Mouse (Mus musculus) kidney, adult 2 months (tissue): ENCODE data around the gene Jade1. TPM values are rescaled to one million over a fixed set of nuclear protein-coding genes. Genes with fewer than 3 reads are reported as not detected.

Experiments
- DNase-seq: peaks from one replicate; pipeline ENCODE4 v3.0.0; 2021
- H3K27ac ChIP-seq: fragments of 200-500 bp; 2 replicates; pipeline ENCODE4 v1.5.1; 2012; ENCODE audit warnings: low read depth, low read length, control low read depth, inconsistent platforms; ENCODE audit not compliant: insufficient read depth
- H3K27me3 ChIP-seq: fragments of 200-500 bp; replicated peaks from 2 replicates; pipeline ENCODE4 v1.6.1; 2012; ENCODE audit warnings: mild to moderate bottlenecking, moderate library complexity, low read length, inconsistent platforms; ENCODE audit not compliant: control insufficient read depth, insufficient read depth
- H3K36me3 ChIP-seq: fragments of 200-500 bp; 2 replicates; pipeline ENCODE4 v1.6.1; 2012; ENCODE audit warnings: mild to moderate bottlenecking, moderate library complexity, low read length, inconsistent platforms; ENCODE audit not compliant: control insufficient read depth, insufficient read depth
- H3K4me1 ChIP-seq: fragments of 200-500 bp; 2 replicates; pipeline ENCODE4 v1.6.1; 2011; ENCODE audit warnings: low read length; ENCODE audit not compliant: control insufficient read depth, insufficient read depth
- H3K4me3 ChIP-seq: fragments of 200-500 bp; 2 replicates; pipeline ENCODE4 v1.5.1; 2011; ENCODE audit warnings: mild to moderate bottlenecking, low read depth, low read length, control low read depth; ENCODE audit not compliant: insufficient read depth
- CTCF ChIP-seq: fragments of 200-500 bp; conservative IDR thresholded peaks from 2 replicates; pipeline ENCODE4 v1.5.1; 2011; ENCODE audit warnings: low read depth, mild to moderate bottlenecking, control low read depth, low read length, moderate library complexity, mixed read lengths; ENCODE audit not compliant: insufficient read depth, insufficient read length
- POLR2A ChIP-seq: fragments of 200-500 bp; IDR thresholded peaks from one replicate; pipeline ENCODE4 v1.6.1; 2011; ENCODE audit warnings: low read depth, low read length, control low read depth
- WGBS: fragments of 180-500 bp; shearing (Covaris S2); methylation state at CpG from one replicate; pipeline ENCODE4 v1.1.7; 2018; 5-methylcytosine and 5-hydroxymethylcytosine counted together
- polyA plus RNA-seq: library from polyadenylated mRNA; depleted of rRNA; stranded (reverse); fragments of >200 nt; gene quantifications from 2 replicates; pipeline ENCODE4 v1.2.3, GENCODE M21; 2012

The Jade1 gene
- polyA plus RNA-seq, 1 experiment, result 29.9 TPM

DNA sequence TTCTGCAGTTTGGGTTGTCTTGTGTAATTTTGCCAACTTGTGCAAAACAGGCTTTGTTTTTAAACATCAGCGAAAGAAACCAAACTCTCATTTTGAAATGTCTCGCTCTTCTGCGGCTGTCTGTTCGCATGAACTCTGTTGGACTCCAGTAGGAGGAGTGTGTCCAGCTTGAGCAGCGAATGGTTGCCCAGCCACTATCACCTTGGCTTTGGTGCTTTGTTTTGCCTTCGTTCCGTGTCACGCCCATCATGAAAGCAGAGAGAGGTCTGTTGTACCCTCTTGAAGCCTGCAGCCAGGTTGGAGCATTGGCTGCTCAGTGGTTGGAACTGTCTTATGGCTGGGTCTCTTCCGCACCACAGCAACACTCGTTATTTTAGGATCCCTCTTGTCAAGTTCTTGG, 43.7 kb downstream of the Jade1 start:
- TF ChIP-seq CTCF (no peak), POLR2A (no peak)
- WGBS, result 86% methylated on average over 10 of the region's 10 CpGs
- H3K36me3 ChIP-seq, result no peaks in the 10 kb centered on the region
- H3K4me3 ChIP-seq, result no peak overlapping the region
- peaks cover 12% of the 10 kb centered on the region; the same call in 1 of the 2 replicates for H3K4me1 ChIP-seq
- no peaks in the 10 kb centered on the region for H3K27me3 ChIP-seq
- DNase-seq, result no peak
- no peak overlapping the region for H3K27ac ChIP-seq

DNA sequence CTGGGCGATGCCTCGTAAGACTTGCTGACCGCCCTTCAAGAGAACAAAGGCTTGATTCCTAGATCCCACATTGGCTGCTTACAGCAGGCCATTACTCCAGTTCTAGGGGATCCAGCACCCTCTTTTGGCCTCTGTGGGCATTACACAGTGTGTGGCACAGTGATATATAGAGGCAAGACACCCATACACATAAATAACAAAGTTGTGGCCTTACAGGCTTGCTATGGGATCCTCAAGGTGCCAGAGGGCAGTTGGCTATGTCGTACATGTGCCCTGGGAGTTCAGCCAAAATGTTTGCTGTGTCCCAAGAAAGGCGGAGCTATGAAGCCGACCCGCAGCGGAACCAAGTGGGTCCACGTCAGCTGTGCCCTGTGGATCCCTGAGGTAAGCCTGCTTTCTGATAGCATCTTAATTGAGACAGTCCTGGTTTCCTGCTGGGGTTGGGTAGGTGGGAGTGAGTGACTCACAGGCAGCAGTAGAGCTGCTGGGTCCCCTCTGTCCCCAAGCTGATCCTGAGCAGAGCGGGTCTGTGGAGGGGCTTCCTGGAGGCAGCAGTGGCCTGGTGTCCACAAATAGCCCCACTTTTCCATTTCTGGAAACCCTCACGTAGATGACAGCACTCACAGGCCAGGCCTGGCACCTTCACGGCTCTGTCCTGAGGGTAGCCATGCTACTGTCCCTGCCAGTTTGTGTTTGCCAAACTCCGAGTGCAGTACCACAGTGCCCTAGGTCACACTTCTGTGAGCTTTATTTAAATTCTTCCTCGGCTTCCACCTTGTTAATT, 44.5 kb downstream of the Jade1 start:
- Histone ChIP-seq H3K27ac (no peak overlapping the region), H3K4me3 (no peak overlapping the region), H3K4me1 (peaks cover 5% of the 10 kb centered on the region; the same call in 1 of the 2 replicates), H3K27me3 (no peaks in the 10 kb centered on the region), H3K36me3 (peaks cover 3% of the 10 kb centered on the region; the same call in 1 of the 2 replicates)
- DNase-seq, result peak; percentile 80
- TF ChIP-seq CTCF (peak; percentile 79), POLR2A (no peak)
- 46% methylated on average over 14 of the region's 14 CpGs for WGBS

DNA sequence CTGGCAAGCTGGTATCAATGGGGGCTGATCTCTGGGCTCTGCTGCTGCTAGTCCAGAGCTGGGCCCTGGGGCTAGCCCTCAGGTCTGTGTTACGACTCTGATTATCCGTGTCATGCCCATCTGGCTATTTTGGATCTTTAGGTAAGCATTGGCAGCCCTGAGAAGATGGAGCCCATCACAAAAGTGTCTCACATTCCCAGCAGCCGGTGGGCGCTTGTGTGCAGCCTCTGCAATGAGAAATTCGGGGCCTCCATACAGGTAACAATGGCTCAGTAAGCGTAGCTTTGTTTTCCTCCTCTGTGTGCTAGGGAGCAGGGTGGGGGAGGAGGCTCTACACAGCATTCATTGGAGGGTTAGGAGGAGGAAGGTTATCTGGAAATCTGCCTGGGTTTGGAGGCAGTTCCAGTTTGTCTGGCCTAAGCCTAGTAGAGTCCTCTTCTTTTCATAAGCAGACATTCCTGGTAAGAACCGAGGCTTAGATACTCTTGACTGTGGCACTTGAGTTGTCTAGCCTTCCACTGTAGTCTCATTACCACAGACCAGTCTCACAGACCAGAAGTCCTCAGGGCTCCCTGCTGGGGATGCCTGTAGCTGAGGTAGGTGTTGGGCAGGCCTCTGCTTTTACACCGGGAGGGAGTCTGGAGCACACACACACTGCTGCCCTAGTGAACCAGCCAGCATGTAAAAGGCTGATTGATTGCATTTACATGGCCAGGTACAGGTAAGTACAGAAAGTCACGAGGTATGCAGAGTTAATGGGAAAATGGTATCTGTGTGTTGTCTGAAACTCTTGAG, 45.9 kb downstream of the Jade1 start:
- WGBS, result 75% methylated on average over 9 of the region's 9 CpGs
- TF ChIP-seq CTCF (no peak), POLR2A (no peak)
- H3K4me3 ChIP-seq, result no peak overlapping the region
- peaks cover 5% of the 10 kb centered on the region; the same call in 1 of the 2 replicates for H3K4me1 ChIP-seq
- H3K36me3 ChIP-seq, result peaks cover 3% of the 10 kb centered on the region; the same call in 1 of the 2 replicates
- H3K27me3 ChIP-seq, result no peaks in the 10 kb centered on the region
- DNase-seq, result no peak
- H3K27ac ChIP-seq, result no peak overlapping the region

DNA sequence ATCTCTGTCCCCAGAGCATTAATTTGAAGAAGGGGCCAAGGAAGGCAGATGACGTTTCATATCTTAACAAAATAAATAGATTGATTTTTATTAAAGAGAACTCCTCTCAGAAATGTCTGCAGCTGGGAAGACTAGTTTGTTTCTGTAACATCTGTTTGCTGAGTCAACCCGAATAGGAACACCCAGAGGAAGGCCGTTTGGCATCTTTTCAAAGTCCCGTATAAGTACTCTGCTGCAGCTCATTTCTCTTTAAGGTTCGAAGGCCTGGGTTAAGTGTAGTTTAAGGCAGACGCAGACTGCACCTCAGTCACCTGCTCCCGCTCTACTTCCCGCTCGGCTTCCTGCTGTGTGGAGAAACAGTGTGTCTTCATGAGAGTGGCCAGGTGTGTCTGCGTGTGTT, 47.4 kb downstream of the Jade1 start:
- Histone ChIP-seq H3K4me1 (peaks cover 5% of the 10 kb centered on the region; the same call in 1 of the 2 replicates), H3K27me3 (no peaks in the 10 kb centered on the region), H3K27ac (no peak overlapping the region), H3K36me3 (peaks cover 3% of the 10 kb centered on the region; the same call in 1 of the 2 replicates), H3K4me3 (no peak overlapping the region)
- WGBS, result 48% methylated on average over 10 of the region's 10 CpGs
- no peak for DNase-seq
- TF ChIP-seq CTCF (no peak), POLR2A (no peak)

DNA sequence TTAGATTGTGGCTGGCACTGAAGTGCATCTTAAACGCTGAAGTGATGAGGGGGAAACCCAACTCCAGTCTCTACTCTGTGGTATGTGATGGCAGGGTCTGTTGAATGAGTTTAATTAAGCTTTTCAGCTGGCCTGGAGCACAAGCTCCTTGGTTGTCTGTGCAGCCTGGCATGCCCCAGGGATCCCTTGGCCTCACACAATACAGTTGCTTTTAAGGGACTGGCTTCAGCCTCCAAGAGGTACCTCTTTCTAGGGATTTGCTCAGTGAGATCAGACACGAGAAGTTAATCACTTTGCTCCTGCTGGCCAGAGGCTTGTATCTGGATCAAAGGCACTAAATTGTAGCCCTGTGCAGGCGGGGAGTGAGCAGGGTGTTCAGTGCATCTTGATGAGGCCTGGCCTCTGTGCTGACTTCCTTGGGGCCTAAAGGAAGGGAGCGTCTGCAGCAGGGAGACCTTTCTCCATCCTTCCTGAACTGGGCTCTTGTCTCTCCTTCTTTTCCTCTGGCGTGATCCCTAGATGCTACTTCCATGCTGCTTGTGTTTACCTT, 48.0 kb downstream of the Jade1 start:
- Histone ChIP-seq H3K27me3 (no peaks in the 10 kb centered on the region), H3K36me3 (peaks cover 3% of the 10 kb centered on the region; the same call in 1 of the 2 replicates), H3K27ac (no peak overlapping the region), H3K4me1 (peaks cover 5% of the 10 kb centered on the region; the same call in 1 of the 2 replicates), H3K4me3 (no peak overlapping the region)
- no peak for DNase-seq
- TF ChIP-seq POLR2A (no peak), CTCF (no peak)
- 63% methylated on average over 5 of the region's 5 CpGs for WGBS

DNA sequence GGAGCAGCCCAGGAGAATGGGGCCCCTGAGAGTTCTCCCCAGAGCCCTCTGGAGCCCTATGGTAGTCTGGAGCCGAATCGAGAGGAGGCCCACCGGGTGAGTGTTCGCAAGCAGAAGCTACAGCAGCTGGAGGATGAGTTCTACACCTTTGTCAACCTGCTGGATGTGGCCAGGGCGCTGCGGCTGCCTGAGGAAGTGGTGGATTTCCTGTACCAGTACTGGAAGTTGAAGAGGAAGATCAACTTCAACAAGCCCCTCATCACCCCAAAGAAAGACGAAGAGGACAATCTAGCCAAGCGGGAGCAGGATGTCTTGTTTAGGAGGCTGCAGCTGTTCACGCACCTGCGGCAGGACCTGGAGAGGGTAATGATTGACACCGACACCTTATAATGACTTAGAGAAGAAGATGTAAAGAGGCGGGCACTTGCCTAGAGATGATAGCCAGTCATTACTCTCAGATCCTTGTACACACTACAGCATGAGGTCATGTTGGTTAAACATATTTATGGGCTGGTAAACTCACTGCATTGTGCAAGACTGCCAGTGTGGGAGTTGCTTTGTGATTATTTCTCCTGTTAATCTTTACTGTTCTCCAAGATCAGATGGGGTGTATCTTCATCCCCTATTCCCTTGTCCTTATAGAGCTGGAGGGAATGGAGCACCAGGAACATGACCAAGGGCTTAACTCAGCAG, 49.2 kb downstream of the Jade1 start:
- no peak overlapping the region for H3K27ac ChIP-seq
- no peaks in the 10 kb centered on the region for H3K27me3 ChIP-seq
- DNase-seq, result no peak
- WGBS, result 77% methylated on average over 12 of the region's 12 CpGs
- TF ChIP-seq POLR2A (no peak), CTCF (no peak)
- peaks cover 7% of the 10 kb centered on the region; the same call in 1 of the 2 replicates for H3K4me1 ChIP-seq
- H3K36me3 ChIP-seq, result peaks cover 3% of the 10 kb centered on the region; the same call in 1 of the 2 replicates
- no peak overlapping the region for H3K4me3 ChIP-seq
